Mouse (Mus musculus) heart, adult 10 weeks (tissue): ENCODE data around the gene 4930432K21Rik. TPM values are rescaled to one million over a fixed set of nuclear protein-coding genes. Genes with fewer than 3 reads are reported as not detected.

ENCODE experiments used
- polyA plus RNA-seq: library from polyadenylated mRNA; stranded (reverse); fragments of 350-450 nt; fragmentation: Illumina TruSeq; extraction: RNeasy Lipid Tissue Mini Kit (QIAGEN cat#74804); gene quantifications from one replicate; pipeline ENCODE4 v1.2.3, GENCODE M21; 2014; ENCODE audit warnings: low read depth, low replicate concordance

4930432K21Rik gene
- polyA plus RNA-seq = 0.34 TPM

DNA sequence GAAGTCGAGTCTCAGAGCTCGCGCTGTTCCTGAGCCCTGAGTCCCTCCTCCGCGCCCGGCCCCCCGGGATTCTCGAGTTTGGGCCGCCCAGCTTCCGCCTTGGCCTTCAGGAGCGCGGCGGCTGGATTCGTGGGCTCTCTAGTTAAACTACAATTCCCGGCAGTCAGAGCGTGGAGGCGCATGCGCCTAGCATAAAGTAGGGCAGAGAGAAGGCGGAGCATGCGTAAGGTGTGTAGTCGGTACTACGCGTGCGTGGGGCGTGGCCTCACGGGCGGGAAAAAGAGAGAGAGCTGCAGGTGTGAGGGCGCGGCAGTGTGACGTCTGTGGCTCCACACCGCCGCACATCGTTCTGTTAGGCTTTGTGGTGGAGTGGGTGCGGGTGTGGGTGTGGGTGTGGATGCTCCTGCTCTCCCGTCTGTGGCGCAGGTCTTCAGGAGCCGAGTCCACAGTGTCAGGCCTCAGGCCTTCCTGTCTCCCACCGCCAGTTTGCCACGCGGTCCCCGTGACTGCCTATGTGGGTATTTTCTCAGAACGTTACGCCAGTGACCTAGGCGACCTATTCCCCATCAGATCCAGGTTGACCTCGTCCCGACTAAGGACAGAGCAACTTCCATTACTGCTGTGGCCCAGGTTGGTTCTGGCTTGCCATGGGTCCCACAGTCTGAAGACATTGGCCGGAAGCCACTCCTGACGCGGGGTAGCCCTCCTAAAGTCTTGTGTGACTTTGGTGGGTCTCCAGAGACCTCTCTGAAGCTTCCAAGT, at the start of gene 4930432K21Rik, which contains the start of gene Cc2d1a:
Gene 4930432K21Rik (plus strand): TSS at position 257 of the 762 bp plus-strand sequence.
Gene Cc2d1a (minus strand): TSS at position 168 of the 762 bp plus-strand sequence.

DNA sequence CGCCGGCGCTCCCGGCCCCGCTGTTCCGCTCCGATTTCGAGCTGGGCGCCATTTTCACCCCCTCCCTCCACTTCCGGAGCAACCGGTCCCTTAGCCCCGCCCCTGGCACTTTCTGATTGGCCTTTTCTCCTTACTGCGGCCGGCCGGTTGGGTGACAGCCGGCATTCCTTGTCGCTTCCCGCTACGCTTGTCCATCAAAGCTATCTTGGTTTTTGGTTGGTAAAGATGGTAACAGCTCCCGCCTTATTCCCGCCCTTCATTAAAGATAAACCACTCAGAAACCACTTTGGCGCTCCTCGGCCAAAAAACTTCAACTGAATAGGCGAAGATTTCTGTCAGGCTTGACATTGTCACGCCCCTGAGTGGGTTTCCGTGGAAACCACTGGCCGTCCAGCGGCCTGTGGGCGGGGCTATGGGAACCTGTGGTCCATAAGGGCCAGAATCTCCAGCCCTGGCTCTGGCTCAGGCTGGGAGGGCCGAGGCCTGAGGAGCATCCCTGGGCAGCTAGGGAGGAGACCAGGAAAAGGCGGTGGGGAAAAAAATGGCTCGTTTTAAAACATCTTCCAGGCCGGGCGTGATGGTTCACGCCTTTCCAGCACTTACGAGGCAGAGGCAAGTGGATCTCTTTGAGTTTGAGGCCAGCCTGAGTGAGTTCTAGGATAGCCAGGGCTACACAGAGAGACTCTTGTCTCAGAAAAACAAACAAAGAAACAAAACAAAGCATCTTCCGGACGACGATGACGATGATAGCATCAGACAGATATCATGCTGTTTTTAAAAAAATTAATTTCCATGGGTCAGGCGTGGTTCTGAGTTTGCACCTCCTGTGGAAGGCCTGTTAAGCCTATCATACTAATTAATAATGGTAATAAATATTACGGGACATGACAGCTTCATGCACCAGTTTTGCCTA, 42.9 kb upstream of the 4930432K21Rik start, which contains the start of gene Dcaf15:
Gene Dcaf15 (minus strand): TSS at position 72 of the 913 bp plus-strand sequence.

DNA sequence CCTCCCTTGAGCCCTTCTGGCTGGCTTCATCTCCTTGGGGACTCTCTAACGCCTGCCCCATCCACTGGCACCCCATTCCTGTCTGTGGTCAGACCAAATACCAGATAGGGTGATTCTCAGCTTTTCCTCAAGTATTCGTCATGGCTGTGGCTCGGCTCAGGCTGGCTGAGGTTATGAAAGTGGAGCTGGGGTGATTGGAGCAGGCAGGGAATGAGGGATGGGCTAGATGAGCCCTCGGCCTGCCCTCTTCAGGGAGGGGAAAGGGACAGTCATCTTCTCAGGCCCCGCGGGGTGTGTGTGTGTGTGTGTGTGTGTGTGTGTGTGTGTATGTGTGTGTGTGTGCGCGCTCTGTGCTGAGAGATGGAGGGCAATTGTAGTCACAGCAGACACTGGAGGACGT, 22.2 kb upstream of the 4930432K21Rik start, which contains the start of gene Podnl1:
Gene Podnl1 (plus strand): TSS at position 334 of the 400 bp plus-strand sequence.

DNA sequence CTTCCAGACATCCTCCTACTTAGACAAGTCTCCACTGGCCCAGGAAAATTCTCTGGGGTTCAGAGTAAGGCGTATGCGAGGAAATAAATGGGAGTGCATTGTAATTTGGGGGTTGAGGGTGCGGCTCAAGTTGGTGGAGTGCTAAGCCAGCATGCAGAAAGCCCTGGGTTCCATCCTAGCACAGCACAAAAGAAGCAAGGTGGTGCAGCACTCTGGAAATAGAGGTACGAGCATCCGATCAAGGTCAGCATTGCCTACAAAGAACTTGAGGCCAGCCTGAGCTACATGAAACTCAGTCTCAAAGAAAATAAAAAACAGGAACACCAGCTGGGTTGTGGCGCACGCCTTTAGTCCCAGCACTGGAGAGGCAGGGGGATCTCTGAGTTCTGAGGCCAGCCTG, 37.3 kb downstream of the 4930432K21Rik start, which contains the start of gene Nanos3:
Gene Nanos3 (minus strand): TSS at position 101 of the 400 bp plus-strand sequence.

Other genes starting within 250 kb of the 4930432K21Rik start
- gene Adgrl1, start 247.9 kb upstream of the 4930432K21Rik start, polyA plus RNA-seq = 11.6 TPM
- gene Gm10644, start 192.8 kb upstream of the 4930432K21Rik start, polyA plus RNA-seq = 2.4 TPM
- gene Asf1b, start 192.5 kb upstream of the 4930432K21Rik start, polyA plus RNA-seq = 2.5 TPM
- 218 TPM for gene Prkaca, start 175.0 kb upstream of the 4930432K21Rik start, polyA plus RNA-seq
- 20.0 TPM for gene Samd1, start 150.4 kb upstream of the 4930432K21Rik start, polyA plus RNA-seq
- not detected for gene 1700067K01Rik, start 146.5 kb upstream of the 4930432K21Rik start, polyA plus RNA-seq
- gene 2210011C24Rik, start 135.9 kb upstream of the 4930432K21Rik start, polyA plus RNA-seq = 4.4 TPM
- gene Palm3, start 126.6 kb upstream of the 4930432K21Rik start, polyA plus RNA-seq = 0.29 TPM
- 3.0 TPM for gene Il27ra, start 105.4 kb upstream of the 4930432K21Rik start, polyA plus RNA-seq
- not detected for gene Rln3, start 103.0 kb upstream of the 4930432K21Rik start, polyA plus RNA-seq
- gene Gm10643, start 82.9 kb upstream of the 4930432K21Rik start, polyA plus RNA-seq = 4.3 TPM
- 8.2 TPM for gene Rfx1, start 81.2 kb upstream of the 4930432K21Rik start, polyA plus RNA-seq
- gene Dcaf15, start 43.3 kb upstream of the 4930432K21Rik start, polyA plus RNA-seq = 9.7 TPM
- gene Podnl1, start 22.0 kb upstream of the 4930432K21Rik start, polyA plus RNA-seq = not detected
- 10.9 TPM for gene Cc2d1a, start 89 bp upstream of the 4930432K21Rik start, polyA plus RNA-seq
- gene Nanos3, start 37.2 kb downstream of the 4930432K21Rik start, polyA plus RNA-seq = not detected
- gene Zswim4, start 89.0 kb downstream of the 4930432K21Rik start, polyA plus RNA-seq = 4.4 TPM
- 268 TPM for gene D8Ertd738e, start 101.7 kb downstream of the 4930432K21Rik start, polyA plus RNA-seq
- gene Mri1, start 109.3 kb downstream of the 4930432K21Rik start, polyA plus RNA-seq = 8.8 TPM
- 8.7 TPM for gene Ccdc130, start 122.4 kb downstream of the 4930432K21Rik start, polyA plus RNA-seq
- gene Cacna1a, start 240.4 kb downstream of the 4930432K21Rik start, polyA plus RNA-seq = 2.2 TPM